Comparison of ENCODE assay signal across 23 mouse cellular contexts in the genomic region with DNA sequence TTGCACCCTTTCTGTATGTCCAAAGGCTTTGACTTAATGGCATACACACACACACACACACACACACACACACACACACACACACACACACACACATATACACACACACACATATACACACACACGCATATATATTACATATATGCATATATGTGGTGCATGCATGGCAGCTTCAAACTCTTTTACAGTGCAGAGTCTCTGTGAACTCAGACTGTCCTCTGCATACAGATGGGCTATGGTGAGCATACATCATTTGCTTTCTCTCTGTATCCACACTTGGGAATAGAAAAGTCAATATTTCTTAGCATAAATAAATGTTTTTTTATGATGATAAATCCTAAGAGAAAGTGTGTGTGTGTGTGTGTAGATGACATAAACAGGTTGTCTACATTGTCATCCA. TPM values are rescaled to one million over a fixed set of nuclear protein-coding genes. Genes with fewer than 3 reads are reported as not detected.
DNase-seq lines count a peak whose midpoint lies in the region; ATAC-seq lines count a peak whose summit lies in the region.
"Had no signal": no experiment of that assay in that cellular context is flagged by ENCODE, and none has a peak within 500 bp of the region (broad histone marks: within the 10 kb centered on the region; RNA-seq: fewer than 3 reads in every experiment).

No protein-coding gene starts in this region.

- no peak overlapping the region for H3K4me3 ChIP-seq in hindbrain, embryonic 12.5 days
- no peak overlapping the region for H3K4me3 ChIP-seq in hindbrain, embryonic 11.5 days (ENCODE audit: low read depth, low read length)
- H3K4me3 ChIP-seq in hindbrain, embryonic 15.5 days = no peak overlapping the region
- no peak overlapping the region for H3K4me3 ChIP-seq in hindbrain, embryonic 16.5 days (ENCODE audit: low read length)
- H3K4me3 ChIP-seq in neural tube, embryonic 12.5 days = no peak overlapping the region
- no peak overlapping the region for H3K4me3 ChIP-seq in neural tube, embryonic 15.5 days (replicated peaks)
- H3K4me3 ChIP-seq: embryonic facial prominence, embryonic 13.5 days; erythroblast, embryonic 14.5 days; gastrocnemius, adult 2 months had no signal

- H3K4me1 ChIP-seq in hindbrain, embryonic 12.5 days = 0 out of 2 replicates have a peak, but pooled peaks cover 3% of the 10 kb centered on the region
- no peaks in the 10 kb centered on the region for H3K4me1 ChIP-seq in hindbrain, embryonic 11.5 days (replicated peaks; ENCODE audit: control insufficient read depth, insufficient read depth, low read length)
- no peaks in the 10 kb centered on the region for H3K4me1 ChIP-seq in hindbrain, embryonic 15.5 days (replicated peaks)
- H3K4me1 ChIP-seq in hindbrain, embryonic 16.5 days (ENCODE audit: control insufficient read depth, insufficient read depth, low read depth, low read length) = no peaks in the 10 kb centered on the region
- H3K4me1 ChIP-seq in neural tube, embryonic 12.5 days = peaks cover 5% of the 10 kb centered on the region; the same call in 1 of the 2 replicates
- 0 out of 2 replicates have a peak, but pooled peaks cover 3% of the 10 kb centered on the region for H3K4me1 ChIP-seq in neural tube, embryonic 15.5 days

- H3K9ac ChIP-seq in hindbrain, embryonic 12.5 days = no peak overlapping the region
- H3K9ac ChIP-seq in hindbrain, embryonic 11.5 days (ENCODE audit: low read depth, low read length) = no peak overlapping the region
- no peak overlapping the region for H3K9ac ChIP-seq in hindbrain, embryonic 15.5 days
- no peak overlapping the region for H3K9ac ChIP-seq in hindbrain, embryonic 16.5 days (ENCODE audit: low read depth, low read length)
- H3K9ac ChIP-seq in neural tube, embryonic 12.5 days = no peak overlapping the region
- H3K9ac ChIP-seq in neural tube, embryonic 15.5 days (replicated peaks) = no peak overlapping the region
- H3K9ac ChIP-seq: embryonic facial prominence, embryonic 13.5 days; forebrain, postnatal 0 days had no signal

- no peak overlapping the region for H3K4me2 ChIP-seq in hindbrain, embryonic 12.5 days (replicated peaks)
- no peak overlapping the region for H3K4me2 ChIP-seq in hindbrain, embryonic 11.5 days (replicated peaks; ENCODE audit: low read depth, low read length)
- no peak overlapping the region for H3K4me2 ChIP-seq in hindbrain, embryonic 15.5 days
- no peak overlapping the region for H3K4me2 ChIP-seq in hindbrain, embryonic 16.5 days (ENCODE audit: low read length)
- H3K4me2 ChIP-seq in neural tube, embryonic 12.5 days (replicated peaks) = no peak overlapping the region
- H3K4me2 ChIP-seq in neural tube, embryonic 15.5 days = no peak overlapping the region
- H3K4me2 ChIP-seq: embryonic facial prominence, embryonic 13.5 days; heart, embryonic 11.5 days had no signal

- no peaks in the 10 kb centered on the region for H3K27me3 ChIP-seq in hindbrain, embryonic 12.5 days
- no peaks in the 10 kb centered on the region for H3K27me3 ChIP-seq in hindbrain, embryonic 11.5 days (ENCODE audit: control insufficient read depth, insufficient read depth, low read length)
- no peaks in the 10 kb centered on the region for H3K27me3 ChIP-seq in hindbrain, embryonic 15.5 days
- H3K27me3 ChIP-seq in hindbrain, embryonic 16.5 days (replicated peaks; ENCODE audit: control insufficient read depth, insufficient read depth, low read length) = no peaks in the 10 kb centered on the region
- H3K27me3 ChIP-seq in neural tube, embryonic 12.5 days (replicated peaks) = no peaks in the 10 kb centered on the region
- no peaks in the 10 kb centered on the region for H3K27me3 ChIP-seq in neural tube, embryonic 15.5 days (replicated peaks)
- H3K27me3 ChIP-seq: embryonic facial prominence, embryonic 13.5 days had no signal

- 94% methylated on average over 1 of the region's 1 CpGs for WGBS in hindbrain, embryonic 12.5 days
- WGBS in hindbrain, embryonic 11.5 days = 93% methylated on average over 1 of the region's 1 CpGs
- WGBS in hindbrain, embryonic 15.5 days = 95% methylated on average over 1 of the region's 1 CpGs
- WGBS in hindbrain, embryonic 16.5 days = 80% methylated on average over 1 of the region's 1 CpGs
- 95% methylated on average over 1 of the region's 1 CpGs for WGBS in neural tube, embryonic 12.5 days
- WGBS in neural tube, embryonic 15.5 days = 100% methylated on average over 1 of the region's 1 CpGs

- H3K27ac ChIP-seq in hindbrain, embryonic 12.5 days = no peak overlapping the region
- no peak overlapping the region for H3K27ac ChIP-seq in hindbrain, embryonic 11.5 days (ENCODE audit: low read depth, low read length)
- H3K27ac ChIP-seq in hindbrain, embryonic 15.5 days (replicated peaks) = no peak overlapping the region
- H3K27ac ChIP-seq in hindbrain, embryonic 16.5 days (ENCODE audit: low read depth, low read length) = no peak overlapping the region
- H3K27ac ChIP-seq in neural tube, embryonic 12.5 days = no peak overlapping the region
- H3K27ac ChIP-seq in neural tube, embryonic 15.5 days (replicated peaks) = no peak overlapping the region
- H3K27ac ChIP-seq: gastrocnemius, adult 2 months had no signal

- no peaks in the 10 kb centered on the region for H3K9me3 ChIP-seq in hindbrain, embryonic 12.5 days (replicated peaks)
- H3K9me3 ChIP-seq in hindbrain, embryonic 11.5 days (ENCODE audit: control insufficient read depth, low read length) = no peaks in the 10 kb centered on the region
- no peaks in the 10 kb centered on the region for H3K9me3 ChIP-seq in hindbrain, embryonic 15.5 days
- no peaks in the 10 kb centered on the region for H3K9me3 ChIP-seq in hindbrain, embryonic 16.5 days (ENCODE audit: control insufficient read depth, low read length)
- H3K9me3 ChIP-seq in neural tube, embryonic 12.5 days = no peaks in the 10 kb centered on the region
- H3K9me3 ChIP-seq in neural tube, embryonic 15.5 days (replicated peaks) = no peaks in the 10 kb centered on the region
- H3K9me3 ChIP-seq: embryonic facial prominence, embryonic 13.5 days had no signal

- DNase-seq in hindbrain, embryonic 11.5 days (ENCODE audit: low spot score) = no peak
- no peak for DNase-seq in neural tube, embryonic 10.5 days (ENCODE audit: extremely low spot score, low spot score)
- no peak for DNase-seq in embryo, embryonic 10.5 days (ENCODE audit: low spot score)
- DNase-seq: adrenal gland, adult 8-10 months; adrenal gland, postnatal 25 days; cerebellum, adult 11-12 months; cerebellum, adult 8-10 months; cerebellum, postnatal 36 days; gastrocnemius, adult 2 months; gastrocnemius, postnatal 14 days; heart, adult 11 months had no signal

- peak; percentile 11; the same call in 1 of the 2 replicates for ATAC-seq in hindbrain, embryonic 12.5 days (ENCODE audit: low FRiP score)
- ATAC-seq in hindbrain, embryonic 11.5 days (ENCODE audit: low FRiP score) = no peak
- 0 out of 2 replicates have a peak, but pooled peaks have one; percentile 11 for ATAC-seq in hindbrain, embryonic 15.5 days (ENCODE audit: low FRiP score, low read depth)
- ATAC-seq in hindbrain, embryonic 16.5 days = no peak
- ATAC-seq in neural tube, embryonic 12.5 days (ENCODE audit: low FRiP score, low read depth) = 0 out of 2 replicates have a peak, but pooled peaks have one; percentile 34
- 0 out of 2 replicates have a peak, but pooled peaks have one; percentile 41 for ATAC-seq in neural tube, embryonic 15.5 days (ENCODE audit: low FRiP score)
- ATAC-seq: CD4-positive, CD25-positive, alpha-beta regulatory T cell, adult 4 months; inflammation-experienced regulatory T-cells, adult 6 months; intestine, embryonic 16.5 days had no signal

- no peaks in the 10 kb centered on the region for H3K36me3 ChIP-seq in hindbrain, embryonic 12.5 days
- H3K36me3 ChIP-seq in hindbrain, embryonic 11.5 days (ENCODE audit: control insufficient read depth, insufficient read depth, low read length) = no peaks in the 10 kb centered on the region
- H3K36me3 ChIP-seq in hindbrain, embryonic 15.5 days = no peaks in the 10 kb centered on the region
- H3K36me3 ChIP-seq in hindbrain, embryonic 16.5 days (ENCODE audit: control insufficient read depth, insufficient read depth, low read length) = no peaks in the 10 kb centered on the region
- no peaks in the 10 kb centered on the region for H3K36me3 ChIP-seq in neural tube, embryonic 12.5 days
- H3K36me3 ChIP-seq in neural tube, embryonic 15.5 days = no peaks in the 10 kb centered on the region
- H3K36me3 ChIP-seq: embryonic facial prominence, embryonic 13.5 days had no signal

RNA-seq across cellular contexts. Expression of a gene that starts 41.3 kb away (rescaled TPM):
- polyA plus RNA-seq in hindbrain, embryonic 12.5 days (2016; fragmentation: Nextera tagmentation; extraction: Ambion mirVana) = 13.1 and 15.4 TPM in 2 replicates
- polyA plus RNA-seq in hindbrain, embryonic 11.5 days (2014; fragmentation: Nextera tagmentation; extraction: Ambion mirVana) = 21.3 and 23.4 TPM in 2 replicates
- polyA plus RNA-seq in hindbrain, embryonic 15.5 days (2015; fragmentation: Nextera tagmentation; extraction: Ambion mirVana) = 7.4 and 9.5 TPM in 2 replicates
- 7.3 and 8.8 TPM in 2 replicates for polyA plus RNA-seq in hindbrain, embryonic 16.5 days (2015; fragmentation: Nextera tagmentation; extraction: Ambion mirVana)
- polyA plus RNA-seq in neural tube, embryonic 12.5 days (2016; fragmentation: Nextera tagmentation; extraction: Ambion mirVana) = 16.7 and 18.6 TPM in 2 replicates
- 8.9 and 13.0 TPM in 2 replicates for polyA plus RNA-seq in neural tube, embryonic 15.5 days (2015; fragmentation: Nextera tagmentation; extraction: Ambion mirVana)

Comparison
In these comparisons a context has a peak if more than half of its experiments do, and no peak if none do; other contexts are left out.
1. ATAC-seq: peak in hindbrain, embryonic 12.5 days (single experiment), hindbrain, embryonic 15.5 days (single experiment), neural tube, embryonic 12.5 days (single experiment) and neural tube, embryonic 15.5 days (single experiment); none in hindbrain, embryonic 11.5 days (single experiment) and hindbrain, embryonic 16.5 days (single experiment).